Mouse (Mus musculus): ENCODE data around the gene Gimap4. TPM values are rescaled to one million over a fixed set of nuclear protein-coding genes. Genes with fewer than 3 reads are reported as not detected.

Gene Gimap4
- total RNA-seq (2021) = under 1 TPM; 0.40 to 0.90 TPM
- long read RNA-seq, experiment 1 = 0 reads
- long read RNA-seq, experiment 2, partial matches to known transcripts = 0 of 2 reads
- long read RNA-seq, experiment 2, other reads (novel, unspliced or antisense) = 0 of 2 reads

DNA sequence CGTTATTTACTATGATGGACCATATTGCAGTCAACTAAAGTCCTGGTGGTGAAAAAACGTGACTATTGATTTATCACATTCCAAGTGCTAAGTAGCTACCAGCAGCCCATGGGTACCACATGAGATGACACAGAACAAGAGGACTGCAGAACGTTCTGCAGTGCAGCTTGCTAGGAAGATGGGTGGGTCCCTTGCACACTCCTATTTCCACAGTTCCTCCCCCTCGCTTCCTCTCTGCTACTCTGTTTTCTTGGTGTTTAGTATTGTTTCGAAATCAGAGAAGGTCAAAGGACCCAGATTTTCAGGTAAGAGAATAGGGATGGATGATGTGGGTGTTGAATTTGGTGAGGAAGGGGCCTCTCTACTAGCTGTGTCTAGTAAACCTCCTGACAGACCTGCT lies at the start of gene Gimap4:
TSS of gene Gimap4 (plus strand) at position 231 of the 400 bp plus-strand sequence.
- intact Hi-C loops (cut with DNase I) = no loop called here
- no peak for DNase-seq (ENCODE audit: low spot score in 2 of 2)

DNA sequence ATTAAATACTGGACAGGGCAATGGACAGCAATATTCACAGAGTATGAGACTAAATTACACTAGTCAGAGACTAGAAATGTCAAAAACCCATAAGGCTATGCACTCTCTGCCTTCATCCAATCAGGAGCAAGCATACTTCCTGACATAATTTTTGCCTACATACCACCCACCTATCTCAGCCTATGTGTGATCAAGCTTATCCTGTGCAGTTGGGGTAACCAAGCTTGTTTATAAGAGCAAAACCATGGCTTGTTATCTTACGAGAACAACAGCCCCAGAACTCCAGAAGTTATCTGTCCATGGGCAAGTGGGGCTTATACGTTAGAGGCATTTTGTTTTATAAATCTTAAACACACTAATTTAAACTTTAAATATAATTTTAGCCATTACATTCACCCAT lies 49.2 kb upstream of the Gimap4 start:
- DNase-seq (ENCODE audit: low spot score in 2 of 2) = no peak
- intact Hi-C loops (cut with DNase I) = no loop called here

DNA sequence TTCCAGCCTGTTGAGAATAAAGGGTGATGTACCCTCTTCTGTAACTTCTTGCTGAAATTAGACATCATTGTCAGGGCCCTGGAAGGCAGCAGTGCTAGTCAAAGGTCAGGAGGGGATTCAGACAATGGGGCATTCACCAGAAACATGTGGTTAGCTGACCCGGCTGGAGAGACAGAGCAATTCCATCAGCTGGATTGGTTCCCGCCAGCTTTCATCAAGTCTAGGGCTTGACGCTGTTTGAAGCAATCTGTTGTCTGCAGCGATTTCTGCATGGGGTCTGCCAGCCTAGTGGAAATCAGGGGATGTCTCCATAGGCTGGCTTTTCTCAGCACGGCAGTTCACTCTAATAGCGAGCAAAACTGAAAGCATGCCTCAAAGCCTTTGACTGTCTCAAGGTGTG lies 47.8 kb upstream of the Gimap4 start:
- no peak for DNase-seq (ENCODE audit: low spot score in 2 of 2)
- intact Hi-C loops (cut with DNase I) = no loop called here

DNA sequence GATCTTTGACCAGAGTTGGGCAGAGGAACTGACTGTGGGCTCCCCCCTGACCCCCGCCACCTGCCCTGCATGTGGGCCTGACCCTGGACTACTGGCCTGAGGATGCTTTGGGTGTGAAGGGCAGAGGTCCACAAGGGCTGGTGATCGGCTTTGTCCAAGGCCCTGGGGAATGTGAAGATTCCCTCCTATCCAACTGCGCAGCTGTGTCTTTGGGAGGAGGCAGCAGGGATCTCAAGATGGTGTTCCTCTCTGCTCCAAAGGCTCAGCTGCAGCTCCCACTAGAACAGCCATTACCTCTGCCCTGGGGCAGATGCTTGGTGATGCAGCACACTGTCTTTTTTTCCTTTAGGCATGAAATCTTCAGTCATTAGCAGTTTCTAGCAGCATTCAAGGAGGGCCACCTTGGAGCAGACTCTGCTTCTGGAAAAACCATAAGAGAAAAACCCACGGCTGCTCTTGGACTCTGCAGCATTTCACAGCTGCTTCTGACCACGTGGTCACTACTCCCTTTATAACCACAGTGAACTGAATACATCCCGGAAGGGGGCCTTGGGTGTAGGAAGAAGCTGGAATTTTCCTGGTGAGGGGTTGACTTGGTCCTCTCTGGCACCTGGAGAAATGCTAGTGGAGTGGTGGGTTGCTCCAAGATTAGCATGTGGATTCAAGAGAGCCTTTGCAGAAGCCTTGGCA lies 46.4 kb upstream of the Gimap4 start:
- DNase-seq (ENCODE audit: low spot score in 2 of 2) = no peak
- intact Hi-C loops (cut with DNase I) = no loop called here

DNA sequence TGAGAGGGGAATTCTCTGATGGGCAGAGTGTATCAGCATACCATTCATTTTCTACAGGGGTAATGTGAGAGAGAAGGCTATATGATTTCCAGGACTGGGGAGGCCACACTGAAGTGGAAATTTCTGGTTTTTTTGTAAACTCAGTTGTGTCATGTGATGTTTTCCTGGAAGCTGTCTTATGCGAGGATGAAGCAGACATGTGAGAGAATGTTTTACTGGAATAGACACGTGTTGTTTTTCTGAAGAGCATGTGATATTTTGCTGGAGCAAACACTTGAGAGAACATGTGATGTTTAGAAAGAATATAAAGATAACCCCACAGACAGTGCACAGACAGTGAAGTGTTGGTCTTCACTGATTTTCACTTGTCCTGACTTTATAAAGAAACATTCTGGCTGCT lies 45.8 kb upstream of the Gimap4 start:
- DNase-seq (ENCODE audit: low spot score in 2 of 2) = no peak
- intact Hi-C loops (cut with DNase I) = no loop called here

DNA sequence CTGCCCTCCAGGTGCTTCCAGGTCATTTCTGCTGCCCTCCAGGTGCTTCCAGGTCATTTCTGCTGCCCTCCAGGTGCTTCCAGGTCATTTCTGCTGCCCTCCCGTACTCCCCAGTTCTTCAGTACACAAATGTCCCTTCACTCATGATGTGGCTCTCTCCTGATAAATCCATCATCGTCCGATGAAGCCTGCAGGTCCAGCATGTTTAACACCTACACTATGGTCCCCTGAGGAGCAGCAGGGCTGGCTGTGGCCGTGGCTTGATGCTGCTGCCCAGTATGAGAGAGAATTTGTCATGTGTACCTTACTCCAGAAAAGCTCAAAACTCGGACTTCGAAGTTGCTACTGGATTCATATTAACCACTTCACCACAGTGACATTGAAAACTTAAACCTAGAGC lies 43.0 kb upstream of the Gimap4 start:
- intact Hi-C loops (cut with DNase I) = loop anchor here (5.0 to 10.0 kb wide), 2 partner anchors 97 to 464 kb away; no protein-coding TSS in a partner anchor

DNA sequence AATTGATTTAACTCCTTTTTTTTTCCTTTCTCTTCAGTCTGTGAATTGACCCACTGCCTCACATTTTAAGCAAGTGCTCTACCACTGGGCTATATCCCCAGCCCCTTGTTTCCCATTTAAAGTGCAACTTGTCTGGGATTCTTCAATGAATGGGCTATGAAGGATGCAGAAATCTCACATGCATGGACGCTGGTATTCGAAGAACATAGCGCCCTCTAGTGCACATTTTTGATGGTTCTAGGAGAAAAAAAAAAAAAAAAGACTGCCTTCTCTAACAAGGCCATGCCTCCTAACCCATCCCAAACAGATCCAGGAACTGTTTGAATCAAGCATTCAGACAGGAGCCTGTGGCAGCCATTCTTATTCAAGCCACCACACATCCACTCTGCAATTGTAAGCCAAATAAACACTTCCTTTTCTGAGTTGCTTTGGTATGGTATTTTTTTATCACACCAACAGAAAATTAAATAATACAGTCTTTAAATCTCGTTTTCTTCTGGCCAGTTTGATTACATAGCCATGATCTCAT lies 41.5 kb upstream of the Gimap4 start:
- DNase-seq (ENCODE audit: low spot score in 2 of 2) = peak; percentile 58 to 60
- intact Hi-C loops (cut with DNase I) = loop anchor here (2.0 to 10.0 kb wide), 3 partner anchors 60 to 466 kb away; no protein-coding TSS in a partner anchor

More for the DNA sequence above, 43.0 kb upstream of the Gimap4 start:
- no peak for DNase-seq (ENCODE audit: low spot score in 2 of 2)

DNA sequence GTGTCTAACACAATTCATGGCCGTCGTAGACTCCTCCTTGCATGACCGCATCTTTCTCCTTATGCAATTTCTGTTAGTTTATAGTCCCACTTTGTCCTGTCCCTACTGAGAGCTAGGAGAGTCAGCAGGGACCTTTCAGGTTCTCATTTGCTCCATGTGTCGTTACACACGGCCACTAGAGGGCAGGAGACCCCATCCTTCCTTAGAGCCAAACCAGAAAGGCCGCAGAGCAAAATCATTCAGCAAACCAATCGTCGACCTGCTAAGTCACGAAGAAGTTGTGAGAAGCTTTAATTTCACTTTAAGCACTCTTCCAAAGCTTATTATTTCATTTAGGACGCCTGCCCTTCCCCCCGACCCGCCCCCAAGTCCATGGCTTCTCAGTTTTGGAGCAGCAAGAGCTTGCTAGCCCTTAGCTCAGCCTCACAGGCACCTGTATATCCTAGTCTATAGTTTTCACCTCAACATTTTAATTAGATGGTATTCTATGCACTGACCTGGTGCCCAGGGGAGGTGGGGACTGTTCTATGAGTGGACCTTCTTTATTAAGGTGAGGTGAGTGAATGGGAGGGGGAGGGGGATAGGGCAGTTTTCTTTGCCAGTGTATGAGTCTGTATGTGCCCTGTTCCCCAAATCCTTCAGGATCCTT lies 38.6 kb upstream of the Gimap4 start:
- intact Hi-C loops (cut with DNase I) = loop anchor here (1.0 to 10.0 kb wide), 3 partner anchors 101 to 312 kb away; no protein-coding TSS in a partner anchor
- peak; percentile 50 to 82 for DNase-seq (ENCODE audit: low spot score in 2 of 2)

DNA sequence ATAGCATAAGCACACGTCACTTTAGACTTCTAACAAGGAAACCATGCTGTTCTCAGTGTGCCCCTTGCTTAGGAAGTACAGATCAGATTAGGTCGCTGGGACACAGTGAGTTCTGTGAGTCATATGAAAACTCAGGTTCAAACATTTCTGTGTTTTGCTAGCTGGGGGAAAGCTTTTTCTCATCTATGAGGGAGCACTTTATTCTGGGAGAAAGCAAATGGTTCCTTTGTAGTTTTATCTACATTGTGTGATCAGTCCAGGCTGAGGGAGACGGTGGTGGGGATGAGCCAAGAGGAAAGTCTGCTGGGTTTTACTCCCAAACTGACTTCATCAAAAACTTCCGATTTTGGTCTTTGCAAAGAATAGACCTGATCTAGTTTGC lies 38.0 kb upstream of the Gimap4 start:
- no peak for DNase-seq (ENCODE audit: low spot score in 2 of 2)
- intact Hi-C loops (cut with DNase I) = loop anchor here (5.0 to 10.0 kb wide), 2 partner anchors 101 to 311 kb away; no protein-coding TSS in a partner anchor

DNA sequence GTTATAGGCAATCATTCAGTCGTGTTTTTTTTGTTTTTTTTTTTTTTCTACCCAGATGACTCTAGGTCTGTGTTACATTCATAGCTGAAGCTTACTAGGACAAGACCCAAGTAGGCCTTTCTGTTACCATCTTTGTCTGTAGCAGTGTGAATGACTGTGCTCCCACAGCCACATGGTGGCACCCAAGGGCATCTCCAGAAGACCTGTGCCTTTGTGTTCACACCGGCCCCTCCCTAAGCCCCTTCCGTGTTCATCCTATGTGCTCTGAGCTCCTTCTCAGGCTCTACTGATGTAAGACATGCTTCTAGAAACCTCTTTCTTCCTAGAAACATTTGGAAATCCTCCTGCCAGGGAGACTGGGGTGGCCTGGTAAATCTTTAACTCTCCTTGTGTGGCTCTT lies 37.4 kb upstream of the Gimap4 start, which contains the start of gene Gimap8:
TSS of gene Gimap8 (plus strand) at position 240 of the 400 bp plus-strand sequence.
- DNase-seq (ENCODE audit: low spot score in 2 of 2) = peak in 1 of 2 experiments; percentile 34
- intact Hi-C loops (cut with DNase I) = loop anchor here (5.0 to 10.0 kb wide), 2 partner anchors 102 to 310 kb away; no protein-coding TSS in a partner anchor

DNA sequence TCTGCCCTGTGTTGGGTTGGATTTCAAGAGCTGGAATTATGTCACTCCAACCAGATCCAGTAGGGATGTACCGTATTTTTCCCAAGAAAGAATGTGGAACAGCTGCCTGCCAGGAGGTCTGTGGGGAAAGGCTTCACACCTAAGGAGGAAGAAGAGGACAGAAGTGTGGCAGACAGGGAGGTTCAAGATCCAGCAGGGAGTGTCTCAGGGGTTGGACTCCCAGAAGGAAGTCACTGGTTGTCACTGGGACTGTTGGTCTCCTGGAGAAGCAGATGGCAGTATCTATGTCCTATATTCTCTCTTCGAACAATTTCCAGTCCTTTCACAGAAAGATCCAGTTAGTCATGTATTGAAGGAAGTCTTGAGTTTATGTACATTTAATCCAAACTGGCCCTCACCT lies 36.7 kb upstream of the Gimap4 start:
- no peak for DNase-seq (ENCODE audit: low spot score in 2 of 2)
- intact Hi-C loops (cut with DNase I) = loop anchor here (5.0 to 10.0 kb wide), 2 partner anchors 103 to 310 kb away; no protein-coding TSS in a partner anchor

DNA sequence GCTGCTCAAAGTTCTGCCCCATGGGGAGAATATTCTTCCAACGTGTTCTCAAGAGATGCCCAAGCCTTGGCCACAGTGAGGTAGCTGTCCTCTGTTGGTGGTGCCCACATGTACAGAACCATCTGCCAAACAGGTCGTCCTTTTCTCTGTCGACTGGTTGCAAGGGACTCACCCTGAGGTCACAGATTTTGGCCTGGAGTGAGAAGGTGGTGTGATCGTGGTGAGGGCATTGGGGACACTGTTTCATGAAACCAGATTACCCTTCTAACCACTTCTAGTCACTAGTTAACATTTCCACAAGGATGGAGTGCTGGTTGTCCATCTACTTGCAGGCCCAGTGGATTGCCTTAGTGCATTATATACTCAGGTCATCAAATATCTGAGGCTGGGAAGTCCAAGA lies 35.6 kb upstream of the Gimap4 start:
- intact Hi-C loops (cut with DNase I) = loop anchor here (5.0 to 10.0 kb wide), 2 partner anchors 104 to 309 kb away; no protein-coding TSS in a partner anchor
- no peak for DNase-seq (ENCODE audit: low spot score in 2 of 2)

DNA sequence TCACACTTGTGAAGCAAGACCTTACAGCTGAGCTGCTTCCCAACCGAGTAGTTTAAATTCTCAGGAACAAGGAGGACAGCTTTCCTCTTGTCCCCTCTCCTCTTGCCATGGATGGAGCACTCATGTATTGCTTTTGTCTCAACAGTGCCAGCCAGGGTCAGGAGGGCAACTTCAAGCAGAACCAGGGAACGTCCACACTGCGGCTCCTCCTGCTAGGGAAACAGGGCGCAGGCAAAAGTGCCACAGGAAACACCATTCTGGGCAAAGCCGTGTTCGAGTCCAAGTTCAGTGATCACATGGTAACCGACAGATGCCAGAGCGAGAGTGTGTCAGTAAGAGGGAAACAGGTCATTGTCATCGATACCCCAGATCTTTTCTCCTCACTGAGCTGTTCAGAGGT lies 34.3 kb upstream of the Gimap4 start:
- DNase-seq (ENCODE audit: low spot score in 2 of 2) = no peak
- intact Hi-C loops (cut with DNase I) = no loop called here

DNA sequence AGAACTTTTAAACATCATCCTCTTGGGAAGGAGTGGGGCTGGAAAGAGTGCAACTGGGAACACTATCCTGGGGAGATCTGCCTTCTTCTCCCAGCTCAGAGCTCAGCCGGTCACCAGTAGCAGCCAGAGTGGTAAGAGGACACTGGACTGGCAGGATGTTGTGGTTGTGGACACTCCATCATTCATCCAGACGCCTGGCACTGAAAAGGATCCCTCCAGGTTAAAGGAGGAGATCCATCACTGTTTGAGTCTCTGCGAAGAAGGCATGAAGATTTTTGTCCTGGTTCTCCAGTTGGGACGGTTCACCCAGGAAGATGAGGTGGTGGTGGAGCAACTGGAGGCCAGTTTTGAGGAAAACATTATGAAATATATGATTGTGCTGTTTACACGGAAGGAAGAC lies 25.6 kb upstream of the Gimap4 start:
- intact Hi-C loops (cut with DNase I) = no loop called here
- no peak for DNase-seq (ENCODE audit: low spot score in 2 of 2)

DNA sequence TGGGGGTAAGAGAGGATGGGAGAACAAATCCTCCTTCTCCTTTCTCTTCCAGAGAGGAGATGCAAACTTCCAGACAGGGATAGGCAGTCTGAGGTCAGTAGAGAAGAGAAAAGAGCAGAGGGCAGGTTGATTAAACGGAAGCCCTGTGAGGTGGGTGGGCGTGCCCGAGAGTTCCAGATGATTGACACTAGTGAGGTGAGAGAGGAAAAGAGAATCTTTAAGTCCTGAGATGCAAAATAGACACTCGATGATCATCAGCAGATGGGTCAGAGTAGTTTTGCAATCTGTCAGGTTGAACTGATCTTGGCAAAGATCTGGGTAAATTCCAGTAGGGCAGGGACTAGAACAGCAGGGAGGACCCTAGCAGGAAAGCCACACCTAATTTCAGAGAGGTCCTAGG lies 19.6 kb upstream of the Gimap4 start:
- DNase-seq (ENCODE audit: low spot score in 2 of 2) = no peak
- intact Hi-C loops (cut with DNase I) = no loop called here

DNA sequence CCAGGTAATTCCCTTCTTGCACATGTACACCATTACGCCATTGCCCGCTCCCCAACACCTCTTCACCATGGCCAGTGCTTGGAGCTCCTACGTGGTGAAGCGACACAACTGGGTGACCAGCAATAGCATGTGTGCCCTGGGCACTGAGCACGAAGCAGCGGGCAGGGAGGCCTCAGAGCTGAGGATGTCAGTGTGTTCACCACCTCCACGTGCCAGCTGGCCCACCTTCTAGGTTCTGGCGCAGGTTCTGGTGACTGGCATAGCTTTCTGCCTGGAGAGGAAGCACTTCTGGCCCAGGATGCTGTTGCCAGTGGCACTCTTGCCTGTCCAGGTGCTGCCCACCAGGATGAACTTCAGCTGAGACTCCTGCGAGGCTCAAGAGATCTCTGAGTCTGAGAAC lies 18.9 kb upstream of the Gimap4 start:
- intact Hi-C loops (cut with DNase I) = no loop called here
- DNase-seq (ENCODE audit: low spot score in 2 of 2) = no peak

DNA sequence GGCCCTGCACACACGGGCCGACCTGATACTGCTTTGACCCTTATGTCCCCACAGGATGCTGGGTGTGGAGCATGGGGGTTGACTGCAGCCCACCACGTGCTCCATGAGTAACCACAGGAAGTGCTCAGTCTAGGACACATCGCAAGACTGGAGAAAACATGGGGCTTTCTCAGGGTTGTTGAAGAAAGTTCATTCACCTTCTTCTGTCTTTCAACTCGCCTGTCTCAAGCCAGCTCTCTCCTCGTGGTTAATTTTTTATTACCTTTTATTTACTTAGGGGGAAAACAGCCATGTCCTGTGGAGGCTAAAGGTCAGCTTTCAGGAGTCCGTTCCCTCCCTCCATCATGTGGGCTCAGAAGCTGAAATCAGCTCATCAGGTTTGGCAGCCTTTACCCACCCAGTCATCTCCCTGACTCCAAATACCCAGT lies 18.2 kb upstream of the Gimap4 start:
- no peak for DNase-seq (ENCODE audit: low spot score in 2 of 2)
- intact Hi-C loops (cut with DNase I) = no loop called here

DNA sequence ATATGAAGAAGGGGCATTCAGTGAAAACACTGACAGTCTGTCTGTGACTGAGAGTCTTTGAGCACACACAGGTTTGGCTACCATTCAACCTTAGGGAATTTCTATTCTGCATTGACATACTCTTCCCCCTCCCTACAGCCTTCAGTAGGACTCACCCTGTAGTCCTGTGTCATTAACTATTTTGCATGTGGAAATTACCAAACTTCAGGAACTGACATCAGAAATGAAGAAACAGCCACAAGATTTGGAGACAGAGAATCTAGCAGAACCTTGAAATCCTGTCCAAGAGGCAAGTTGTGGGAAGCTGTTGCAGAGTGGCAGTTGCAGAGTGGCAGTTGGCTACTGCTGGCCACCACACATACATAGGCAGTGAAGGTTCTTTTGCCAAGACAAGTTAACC lies 16.3 kb upstream of the Gimap4 start:
- no peak for DNase-seq (ENCODE audit: low spot score in 2 of 2)
- intact Hi-C loops (cut with DNase I) = no loop called here

DNA sequence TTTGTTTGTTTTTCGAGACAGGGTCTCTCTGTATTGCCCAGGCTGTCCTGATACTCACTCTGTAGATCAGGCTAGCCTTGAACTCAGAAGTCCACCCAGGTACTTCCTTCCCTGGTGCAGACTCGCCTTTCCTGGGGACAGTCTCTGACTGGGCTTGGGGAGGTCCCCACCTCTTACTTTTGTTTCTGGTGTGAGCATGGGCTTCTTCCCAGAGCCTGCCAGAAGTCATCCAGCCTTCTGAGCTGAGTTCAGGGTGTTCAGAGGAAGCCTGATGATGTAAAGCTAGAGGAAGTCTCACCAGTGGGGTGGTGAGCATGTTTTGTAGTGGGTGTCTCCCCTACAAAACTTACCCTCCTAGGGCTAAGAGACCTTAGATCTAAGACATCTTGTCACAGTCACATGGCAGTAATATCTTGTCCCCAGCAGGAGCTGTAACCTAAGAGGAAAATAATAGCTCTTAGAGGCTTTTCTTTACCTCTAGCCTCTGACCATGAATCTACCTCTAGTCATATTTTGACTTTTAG lies 14.8 kb upstream of the Gimap4 start:
- DNase-seq (ENCODE audit: low spot score in 2 of 2) = no peak
- intact Hi-C loops (cut with DNase I) = no loop called here

Measured in left cerebral cortex, postnatal 14 days (tissue).